Mouse (Mus musculus): ENCODE measurements around the gene Slco1b2.

GRCm38 (mm10) chr6:141590002-141590401, 39.3 kb upstream of the Slco1b2 start:
- TF ChIP-seq GATA1 (IDR thresholded peaks at IDR 0.05; ENCODE audit: borderline replicate concordance, low read length) (no peak), FLI1 (IDR thresholded peaks at IDR 0.05; ENCODE audit: low read length) (no peak)

Measured in megakaryocyte, embryonic 14.5 days (primary cell).